Mouse (Mus musculus) cerebellum, postnatal 14 days (tissue): ENCODE data around the gene Rasal3.

Source experiments
- DNase-seq, 2 experiments: peaks; one replicate each; pipeline ENCODE4 v3.0.0; 2021; ENCODE audit warnings: mixed read lengths in 2 of 2

Rasal3 gene

GRCm38 (mm10) chr17:32388370-32389100 lies 14.8 kb downstream of the Rasal3 start:
- peak in 1 of 2 experiments; percentile 29 for DNase-seq

- no peak for DNase-seq
These were observed 15.4 kb downstream of the Rasal3 start for GRCm38 (mm10) chr17:32387986-32388369.

DNA sequence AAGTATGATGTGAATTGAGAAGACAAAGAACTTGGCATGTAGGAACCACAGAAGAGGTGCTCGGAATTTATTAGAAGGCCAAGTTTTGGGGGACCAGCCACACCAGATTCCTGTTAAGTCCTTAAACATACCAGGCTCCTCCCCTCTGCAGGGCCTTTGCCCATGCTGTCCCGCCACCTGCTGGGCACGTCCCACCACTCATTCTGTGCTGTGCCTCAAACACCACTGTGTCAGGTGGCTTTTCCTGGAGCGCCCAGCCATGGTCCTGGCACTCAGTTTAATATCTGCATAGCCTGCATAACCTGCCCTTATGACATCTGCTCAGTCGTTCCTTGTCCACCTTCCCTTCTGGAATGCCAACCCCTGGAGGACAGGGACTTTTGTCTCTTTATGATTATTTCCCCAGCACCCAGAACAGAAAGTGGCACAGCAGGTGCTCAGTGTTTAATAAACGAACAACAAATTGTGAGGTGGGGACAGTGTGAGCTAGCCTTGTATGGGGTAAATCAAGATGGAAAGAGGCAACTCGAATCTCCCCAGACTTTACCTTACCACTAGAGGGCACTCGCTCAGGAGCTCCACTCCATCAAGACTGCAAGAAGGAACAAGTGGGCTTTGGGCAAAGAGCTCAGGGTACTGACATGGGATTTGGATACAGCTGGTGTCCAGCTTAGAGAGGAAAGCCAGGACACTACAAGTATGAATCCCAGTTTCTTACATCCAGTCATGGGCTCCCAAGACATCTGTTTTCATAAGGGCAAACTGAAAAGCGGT lies 16.5 kb downstream of the Rasal3 start:
- DNase-seq: no peak

DNA sequence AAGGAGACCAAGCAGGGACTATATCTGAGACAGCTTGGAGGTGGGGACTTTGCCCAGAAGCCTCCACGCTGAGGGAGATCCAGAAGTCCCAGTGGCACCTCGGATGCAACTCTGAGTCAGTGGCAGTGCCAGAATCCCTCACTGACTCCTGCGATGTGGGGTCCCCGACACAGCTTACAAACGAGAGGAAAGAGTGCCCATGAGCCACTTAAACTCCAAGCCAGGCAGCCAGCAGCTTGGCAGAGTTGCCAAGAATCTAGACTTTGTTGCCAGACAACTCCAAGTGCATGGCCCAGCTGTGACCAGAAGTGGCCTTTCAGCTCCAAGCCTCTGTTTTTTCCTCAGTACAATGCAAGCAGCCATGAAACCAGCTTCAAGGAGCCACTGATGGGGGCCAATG lies 19.7 kb downstream of the Rasal3 start:
- DNase-seq: no peak

DNA sequence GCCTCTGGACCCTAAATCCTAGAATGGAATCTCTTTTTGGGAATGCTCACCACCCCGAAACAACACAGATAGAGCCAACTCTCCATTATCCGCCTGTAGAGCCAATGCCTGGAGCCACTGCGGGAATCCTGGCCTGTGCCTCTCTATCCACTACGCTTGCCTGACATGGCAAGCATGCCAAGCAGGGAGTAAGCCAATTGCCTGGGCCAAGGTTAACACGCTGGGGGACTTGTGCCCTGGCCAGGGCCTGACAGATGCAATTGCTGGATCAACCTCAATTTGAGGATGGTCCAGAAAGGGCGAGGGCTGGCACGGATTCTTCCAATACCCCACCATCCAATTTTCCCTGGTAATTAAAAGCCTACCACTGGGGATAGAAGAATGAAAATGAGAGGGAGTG lies 20.8 kb downstream of the Rasal3 start:
- DNase-seq: peak; percentile 90 to 92

- no peak for DNase-seq
These were observed 24.6 kb downstream of the Rasal3 start for GRCm38 (mm10) chr17:32378786-32379185.

GRCm38 (mm10) chr17:32377137-32377536 lies 26.2 kb downstream of the Rasal3 start:
- DNase-seq: no peak

DNA sequence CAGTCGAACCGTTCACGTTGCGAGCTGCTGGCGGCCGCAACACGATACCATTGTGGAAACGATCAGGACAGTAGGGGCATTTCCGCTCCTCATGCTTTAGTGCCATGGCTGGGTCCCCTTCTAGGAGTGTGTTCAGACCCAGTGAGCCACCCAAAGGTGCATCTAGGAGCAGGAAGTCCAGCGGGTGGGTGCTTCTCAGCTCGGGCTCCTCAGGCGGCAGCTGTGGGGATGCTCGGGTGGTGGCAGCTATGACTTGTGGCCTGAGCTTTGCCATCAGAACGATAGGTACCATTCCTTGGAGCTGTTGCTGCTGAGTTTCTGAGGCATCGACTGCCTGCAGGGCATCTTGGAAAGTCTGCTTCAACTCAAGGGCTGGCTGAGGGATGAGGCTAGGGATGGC lies 26.9 kb downstream of the Rasal3 start:
- DNase-seq: no peak

- no peak for DNase-seq
These were observed 34.3 kb downstream of the Rasal3 start for GRCm38 (mm10) chr17:32368991-32369578.

- DNase-seq: no peak
These were observed 35.7 kb downstream of the Rasal3 start for GRCm38 (mm10) chr17:32367706-32368105.

GRCm38 (mm10) chr17:32365296-32365695 lies 38.1 kb downstream of the Rasal3 start:
- no peak for DNase-seq

GRCm38 (mm10) chr17:32364850-32365249 lies 38.5 kb downstream of the Rasal3 start:
- no peak for DNase-seq

DNA sequence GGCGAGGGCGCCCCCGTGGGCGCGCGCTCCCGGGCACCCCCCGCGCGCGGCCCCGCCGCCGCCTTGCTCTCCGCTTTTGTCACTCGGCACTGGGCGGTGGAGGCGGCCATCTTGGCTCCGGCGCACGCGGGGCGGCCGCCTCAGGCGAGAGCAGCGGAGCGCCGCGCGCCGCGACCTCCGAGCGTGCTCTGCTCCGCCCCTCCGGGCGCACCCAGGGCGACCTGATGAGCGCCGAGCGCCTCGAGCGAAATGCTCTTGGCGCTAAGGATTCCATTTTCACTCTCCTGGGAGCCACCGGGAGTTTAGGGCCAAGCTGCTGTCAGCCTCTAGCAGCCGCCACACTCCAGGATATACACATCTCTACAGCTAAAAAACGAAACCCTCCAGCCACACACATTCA lies 39.1 kb downstream of the Rasal3 start:
- peak; percentile 89 to 91 for DNase-seq

GRCm38 (mm10) chr17:32363821-32364301 lies 39.5 kb downstream of the Rasal3 start:
- DNase-seq: peak in 1 of 2 experiments; percentile 37

DNA sequence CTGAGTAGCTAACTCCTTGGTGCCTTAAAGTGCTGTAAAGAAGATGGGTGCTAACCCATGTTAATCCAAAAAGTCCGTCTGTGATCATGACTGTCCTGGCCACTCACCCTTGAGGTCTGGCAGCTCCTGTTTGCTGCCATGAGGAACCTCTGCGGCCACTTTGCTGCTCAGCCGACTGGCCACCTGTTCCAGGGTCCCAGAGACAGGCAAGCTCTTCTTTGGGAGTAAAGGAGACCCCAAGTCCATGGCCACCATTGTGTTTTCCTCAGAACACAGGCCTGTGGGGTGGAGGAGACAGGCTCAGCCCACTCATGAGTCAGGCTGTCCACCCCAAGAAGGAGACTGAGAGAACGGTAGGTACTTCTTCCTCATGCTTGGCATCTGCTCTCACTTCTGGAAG lies 40.7 kb downstream of the Rasal3 start:
- DNase-seq: no peak

GRCm38 (mm10) chr17:32359928-32360327 lies 43.5 kb downstream of the Rasal3 start:
- no peak for DNase-seq

DNA sequence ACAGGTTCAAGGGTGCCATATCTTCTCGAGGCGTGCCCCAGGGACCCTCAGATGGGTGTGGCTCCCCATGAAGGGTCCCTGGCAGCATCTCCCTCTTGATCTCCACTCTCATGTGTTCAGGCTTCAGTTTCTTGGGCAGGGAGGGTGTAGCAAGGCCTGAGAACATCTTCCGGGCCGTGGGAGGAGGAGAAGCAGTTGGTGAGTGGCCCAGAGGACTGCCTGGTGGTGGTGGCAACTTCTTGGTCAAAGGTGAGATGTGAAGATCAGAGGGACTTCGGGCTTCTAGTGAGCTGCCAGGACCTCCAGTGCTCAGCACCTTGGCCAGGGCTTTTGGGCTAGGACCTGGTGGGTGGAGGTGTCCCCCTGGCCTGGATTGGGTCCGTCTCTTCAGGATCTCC lies 44.4 kb downstream of the Rasal3 start:
- DNase-seq: no peak

GRCm38 (mm10) chr17:32358192-32358942 lies 45.0 kb downstream of the Rasal3 start:
- DNase-seq: no peak

GRCm38 (mm10) chr17:32356766-32357760 lies 46.3 kb downstream of the Rasal3 start:
- DNase-seq: no peak

DNA sequence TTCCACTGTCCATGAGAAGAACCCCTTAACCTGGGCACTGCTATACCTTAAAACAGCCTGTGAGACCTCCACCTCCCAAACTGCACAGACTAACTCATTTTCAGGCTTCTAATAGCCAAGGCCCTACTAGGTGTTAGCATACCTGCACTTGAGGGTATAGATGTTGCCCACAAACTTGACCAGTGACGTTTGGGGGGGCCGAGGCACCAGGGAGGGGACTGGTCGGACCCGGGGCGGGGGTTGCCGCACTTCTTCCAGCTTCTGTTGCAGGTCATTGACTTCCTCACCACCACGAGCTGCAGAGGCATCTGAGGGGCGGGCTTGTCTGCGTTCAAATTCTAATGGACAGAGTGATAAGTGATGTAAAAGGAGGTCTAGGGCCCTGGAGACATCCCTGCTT lies 47.1 kb downstream of the Rasal3 start:
- no peak for DNase-seq

DNA sequence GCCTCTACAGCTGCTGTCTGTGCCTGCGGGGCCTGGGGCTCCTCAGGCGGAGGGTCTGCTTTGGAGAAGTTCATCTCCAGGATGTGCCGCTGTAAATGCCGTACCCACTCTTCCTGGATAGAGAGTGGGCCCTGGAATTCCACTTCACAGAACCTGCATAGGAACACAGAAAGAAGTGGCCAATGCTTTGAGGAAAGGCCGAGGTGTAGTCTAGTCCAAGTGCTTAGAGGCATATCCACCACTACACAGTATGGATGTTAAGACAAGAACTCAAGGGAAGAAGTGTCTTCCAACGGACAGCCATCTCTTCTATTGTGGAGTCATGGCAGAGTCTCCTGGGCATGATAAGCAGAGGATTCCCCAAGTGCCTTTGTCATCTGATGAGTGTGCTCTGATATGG lies 48.4 kb downstream of the Rasal3 start:
- DNase-seq: no peak

GRCm38 (mm10) chr17:32354211-32354610 lies 49.2 kb downstream of the Rasal3 start:
- peak in 1 of 2 experiments; percentile 20 for DNase-seq
